Mouse (Mus musculus) splenic B cell, adult 2 months (primary cell): ENCODE data around the gene Pced1b.

ENCODE experiments used
- DNase-seq: peaks from one replicate; pipeline ENCODE4 v3.0.0-alpha.2; 2011; ENCODE audit warnings: low read depth, low spot score
- H3K27me3 ChIP-seq: 2 replicates; pipeline ENCODE4 v1.6.1; 2012; ENCODE audit warnings: mild to moderate bottlenecking, low read length, moderate library complexity, mixed read lengths; ENCODE audit not compliant: control insufficient read depth, poor library complexity, insufficient read depth, severe bottlenecking
- H3K36me3 ChIP-seq: 2 replicates; pipeline ENCODE4 v1.6.1; 2012; ENCODE audit warnings: mild to moderate bottlenecking, low read length, moderate library complexity, mixed read lengths; ENCODE audit not compliant: control insufficient read depth, poor library complexity, insufficient read depth, severe bottlenecking

Gene Pced1b

GRCm38 (mm10) chr15:97271985-97272697 is 25.2 kb downstream of the Pced1b start:
- H3K36me3 ChIP-seq, result no peaks in the 10 kb centered on the region
- DNase-seq, result no peak
- H3K27me3 ChIP-seq, result no peaks in the 10 kb centered on the region

- DNase-seq, result no peak
- Histone ChIP-seq H3K36me3 (no peaks in the 10 kb centered on the region), H3K27me3 (no peaks in the 10 kb centered on the region)
These were observed 25.9 kb downstream of the Pced1b start for GRCm38 (mm10) chr15:97272831-97273230.

GRCm38 (mm10) chr15:97275626-97276395 is 28.9 kb downstream of the Pced1b start:
- DNase-seq, result no peak
- H3K27me3 ChIP-seq, result no peaks in the 10 kb centered on the region
- 0 out of 2 replicates have a peak, but pooled peaks cover 2% of the 10 kb centered on the region for H3K36me3 ChIP-seq

- no peaks in the 10 kb centered on the region for H3K27me3 ChIP-seq
- DNase-seq, result no peak
- 0 out of 2 replicates have a peak, but pooled peaks cover 2% of the 10 kb centered on the region for H3K36me3 ChIP-seq
These were observed 29.8 kb downstream of the Pced1b start for GRCm38 (mm10) chr15:97276660-97277153.

GRCm38 (mm10) chr15:97277328-97277727 is 30.4 kb downstream of the Pced1b start:
- Histone ChIP-seq H3K36me3 (0 out of 2 replicates have a peak, but pooled peaks cover 2% of the 10 kb centered on the region), H3K27me3 (no peaks in the 10 kb centered on the region)
- peak; percentile 48 for DNase-seq

- Histone ChIP-seq H3K27me3 (no peaks in the 10 kb centered on the region), H3K36me3 (0 out of 2 replicates have a peak, but pooled peaks cover 2% of the 10 kb centered on the region)
- peak; percentile 25 for DNase-seq
These were observed 31.5 kb downstream of the Pced1b start for GRCm38 (mm10) chr15:97278340-97278948.

GRCm38 (mm10) chr15:97280131-97280530 is 33.2 kb downstream of the Pced1b start:
- no peak for DNase-seq

GRCm38 (mm10) chr15:97280776-97281175 is 33.9 kb downstream of the Pced1b start:
- DNase-seq, result no peak
- 0 out of 2 replicates have a peak, but pooled peaks cover 2% of the 10 kb centered on the region for H3K36me3 ChIP-seq
- H3K27me3 ChIP-seq, result no peaks in the 10 kb centered on the region

More at GRCm38 (mm10) chr15:97280131-97280530, 33.2 kb downstream of the Pced1b start:
- Histone ChIP-seq H3K27me3 (no peaks in the 10 kb centered on the region), H3K36me3 (0 out of 2 replicates have a peak, but pooled peaks cover 2% of the 10 kb centered on the region)

- DNase-seq, result no peak
- H3K27me3 ChIP-seq, result no peaks in the 10 kb centered on the region
- 0 out of 2 replicates have a peak, but pooled peaks cover 2% of the 10 kb centered on the region for H3K36me3 ChIP-seq
These were observed 35.0 kb downstream of the Pced1b start for GRCm38 (mm10) chr15:97281712-97282571.

- DNase-seq, result no peak
- Histone ChIP-seq H3K27me3 (no peaks in the 10 kb centered on the region), H3K36me3 (0 out of 2 replicates have a peak, but pooled peaks cover 2% of the 10 kb centered on the region)
These were observed 35.6 kb downstream of the Pced1b start for GRCm38 (mm10) chr15:97282572-97282881.

- no peaks in the 10 kb centered on the region; the same call in 1 of the 2 replicates for H3K27me3 ChIP-seq
- no peak for DNase-seq
- no peaks in the 10 kb centered on the region for H3K36me3 ChIP-seq
These were observed 37.3 kb downstream of the Pced1b start for GRCm38 (mm10) chr15:97284201-97284600.

GRCm38 (mm10) chr15:97285665-97286212 is 38.8 kb downstream of the Pced1b start:
- no peak for DNase-seq
- H3K27me3 ChIP-seq, result no peaks in the 10 kb centered on the region; the same call in 1 of the 2 replicates
- no peaks in the 10 kb centered on the region for H3K36me3 ChIP-seq

- Histone ChIP-seq H3K27me3 (no peaks in the 10 kb centered on the region; the same call in 1 of the 2 replicates), H3K36me3 (0 out of 2 replicates have a peak, but pooled peaks cover 1% of the 10 kb centered on the region)
- DNase-seq, result no peak
These were observed 39.8 kb downstream of the Pced1b start for GRCm38 (mm10) chr15:97286731-97287130.
